Mouse (Mus musculus): ENCODE measurements around the gene Tuba3b.

Tuba3b gene

DNA sequence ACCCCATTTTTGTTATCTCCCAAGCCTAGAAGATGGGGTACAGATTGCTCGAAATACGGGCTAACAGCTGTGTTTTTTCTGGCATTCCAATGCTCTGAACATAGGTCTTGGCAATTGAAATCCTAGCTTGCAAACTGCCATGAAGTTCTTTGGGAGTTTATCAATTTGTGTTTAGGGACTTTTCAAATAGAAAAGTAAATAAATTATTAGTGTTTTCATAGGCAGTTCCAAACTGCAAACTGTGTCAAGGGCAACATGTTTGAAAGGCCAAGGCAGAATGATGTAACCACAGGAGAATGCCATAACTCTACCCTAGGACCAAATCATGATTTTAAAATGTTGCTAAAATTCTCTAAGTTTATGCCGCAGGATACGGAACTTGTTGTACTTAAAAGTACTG lies 7.8 kb upstream of the Tuba3b start:
- no peak for DNase-seq

DNA sequence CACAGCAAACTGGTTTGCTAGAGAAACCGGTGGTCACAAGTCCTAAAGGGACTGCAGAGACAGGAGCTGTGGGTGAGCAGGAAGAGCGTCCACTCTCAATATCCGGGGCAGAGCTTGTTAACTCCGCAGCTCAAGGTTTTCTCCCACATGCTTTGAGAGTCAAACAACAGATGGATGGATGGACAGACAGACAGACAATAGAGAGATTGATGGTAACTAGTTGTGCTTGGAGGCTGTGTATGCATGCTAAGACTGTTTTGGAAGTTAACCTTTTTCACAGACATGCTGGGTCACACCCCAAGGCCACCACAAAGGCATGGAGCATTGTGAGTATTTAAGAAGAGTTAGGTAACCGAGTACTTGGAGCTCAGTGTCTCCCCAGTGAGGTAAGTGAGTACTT lies 6.9 kb upstream of the Tuba3b start:
- DNase-seq, result no peak

DNA sequence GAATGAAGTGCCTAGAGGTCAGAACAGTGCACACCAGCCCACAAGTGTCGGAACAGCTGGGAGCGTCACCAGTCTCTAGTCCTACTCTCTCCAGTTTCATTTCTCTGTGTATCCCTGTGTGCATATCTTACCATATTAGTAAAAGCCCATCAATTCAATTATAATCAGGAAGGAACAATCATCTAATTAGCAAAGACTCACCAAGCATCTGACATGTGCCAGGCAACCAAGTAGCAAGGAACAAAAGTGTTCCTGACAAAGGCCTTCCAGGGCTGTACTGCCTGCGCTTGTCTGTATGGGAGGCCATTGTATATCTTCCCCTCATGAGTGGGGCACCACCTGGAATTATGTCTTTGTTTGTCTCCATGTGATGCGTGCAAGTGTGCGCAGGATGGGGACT lies 4.7 kb upstream of the Tuba3b start:
- DNase-seq, result no peak

DNA sequence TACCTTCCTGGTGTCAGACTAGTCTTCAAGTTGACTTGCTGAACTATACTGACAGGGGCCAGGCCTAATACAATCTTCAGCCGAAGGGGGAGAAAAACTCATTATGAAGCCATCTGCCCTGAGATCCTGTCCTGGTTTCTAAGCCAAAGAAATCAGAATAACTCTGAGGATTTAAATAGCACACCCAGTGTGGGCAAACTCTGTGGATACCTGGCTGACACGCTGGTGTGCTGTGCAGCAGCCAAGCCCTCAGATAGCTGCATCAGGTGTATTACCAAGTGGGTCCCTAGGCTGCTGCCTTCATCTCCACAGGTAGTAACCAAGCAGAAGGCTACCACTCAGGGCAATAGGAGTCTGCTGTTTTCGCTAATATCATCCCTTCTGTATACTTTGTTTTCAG lies 2.9 kb upstream of the Tuba3b start:
- no peak for DNase-seq

DNA sequence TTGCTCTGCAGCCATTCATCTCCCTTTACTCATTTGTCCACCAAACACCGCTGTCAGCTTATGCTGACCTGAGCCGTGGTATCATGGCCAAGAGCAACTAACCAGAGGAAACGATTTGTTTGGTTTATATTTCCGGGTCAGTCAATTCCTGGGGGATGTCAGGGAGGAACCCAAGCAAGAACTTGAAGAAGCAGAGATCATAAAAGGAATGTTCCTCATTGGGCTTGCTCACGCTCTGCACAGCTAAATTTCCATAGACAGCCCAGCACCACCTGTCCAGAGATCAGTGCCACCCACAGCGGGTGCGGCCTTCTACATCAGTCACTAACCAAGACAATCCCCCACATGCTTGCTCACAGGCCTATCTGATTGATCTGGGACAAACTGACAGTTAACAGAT lies 1.3 kb upstream of the Tuba3b start, which contains the start of gene Lmntd1:
Lmntd1 (minus strand) TSS at position 101 of the 400 bp plus-strand sequence.
- peak; percentile 24 to 33 for DNase-seq

DNA sequence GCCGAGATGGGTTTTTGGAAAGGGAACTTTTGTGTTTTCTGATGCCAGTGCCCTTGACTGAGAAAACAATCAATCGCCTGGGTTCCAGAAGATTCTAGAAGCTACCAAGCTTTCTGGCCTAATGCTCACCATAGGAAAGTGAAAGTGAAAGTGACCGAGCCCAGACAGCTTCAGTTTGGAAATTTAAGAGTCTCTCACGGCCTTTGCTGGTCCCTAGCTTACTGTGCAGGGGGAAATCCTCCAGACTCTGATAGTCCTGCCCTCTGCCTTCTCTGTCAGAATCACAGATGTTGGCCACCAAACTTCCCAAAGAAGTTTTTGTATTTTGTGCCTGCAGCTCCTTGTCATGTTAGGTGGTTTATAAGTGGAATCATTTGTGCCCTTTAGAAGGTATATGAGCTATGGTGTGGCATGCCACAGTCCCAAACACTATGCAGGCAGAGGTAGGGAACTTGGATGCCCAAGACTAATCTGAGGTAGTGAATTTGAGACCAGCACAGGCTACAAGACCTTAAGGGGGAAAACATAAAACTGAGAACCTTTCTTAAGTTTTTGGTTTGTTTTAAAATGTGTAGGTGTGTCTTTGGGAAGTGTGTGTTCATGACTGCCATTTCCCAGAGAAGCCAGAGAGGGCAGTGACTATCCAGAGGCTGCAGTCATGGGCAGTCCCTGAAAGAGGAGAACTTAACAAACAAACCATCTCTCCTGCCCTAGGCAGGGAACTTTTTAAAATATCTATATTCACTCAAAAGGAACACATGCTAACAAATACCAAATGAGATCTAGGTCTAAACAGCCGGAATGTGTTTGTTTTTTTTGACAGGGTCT lies 1.1 kb downstream of the Tuba3b start:
- no peak for DNase-seq

DNA sequence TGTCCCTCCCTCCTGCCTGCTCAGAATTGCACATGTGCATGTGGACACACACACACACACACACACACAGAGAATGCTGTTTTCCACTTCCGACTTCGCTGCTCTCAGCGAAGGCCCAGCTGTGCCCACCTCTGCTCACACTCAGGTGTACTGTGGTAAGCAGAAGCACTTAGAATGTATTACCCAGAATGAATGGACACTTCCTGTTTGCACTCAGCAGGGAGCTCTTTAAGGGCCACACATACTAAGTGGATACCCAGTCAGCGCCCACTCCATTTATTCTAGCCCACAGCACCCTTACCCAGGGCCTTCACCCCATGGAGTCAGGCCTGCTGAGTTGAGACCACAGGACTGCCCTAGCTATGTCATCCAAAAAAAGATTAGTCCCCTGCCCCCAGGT lies 7.6 kb downstream of the Tuba3b start:
- DNase-seq, result no peak

DNA sequence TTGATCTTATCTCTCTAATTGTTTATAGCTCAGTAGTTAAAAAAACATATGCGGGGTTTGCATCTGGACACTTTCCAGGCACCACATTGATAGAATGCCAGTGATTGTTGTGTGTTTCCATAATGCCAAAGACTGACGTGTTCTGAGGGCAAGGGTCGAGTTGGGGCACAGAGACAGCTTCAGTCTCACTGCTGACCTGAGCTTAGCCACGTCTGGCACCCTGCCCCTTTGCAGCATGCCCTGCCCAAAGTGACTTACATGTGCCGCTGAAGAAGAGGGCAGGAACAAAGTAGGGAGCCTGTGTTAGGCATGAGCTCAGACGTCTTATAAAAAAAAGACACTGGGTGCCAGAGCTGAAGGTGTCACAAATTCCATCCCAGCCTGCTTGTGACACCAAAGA lies 14.7 kb downstream of the Tuba3b start:
- DNase-seq, result peak in 1 of 2 experiments; percentile 24

DNA sequence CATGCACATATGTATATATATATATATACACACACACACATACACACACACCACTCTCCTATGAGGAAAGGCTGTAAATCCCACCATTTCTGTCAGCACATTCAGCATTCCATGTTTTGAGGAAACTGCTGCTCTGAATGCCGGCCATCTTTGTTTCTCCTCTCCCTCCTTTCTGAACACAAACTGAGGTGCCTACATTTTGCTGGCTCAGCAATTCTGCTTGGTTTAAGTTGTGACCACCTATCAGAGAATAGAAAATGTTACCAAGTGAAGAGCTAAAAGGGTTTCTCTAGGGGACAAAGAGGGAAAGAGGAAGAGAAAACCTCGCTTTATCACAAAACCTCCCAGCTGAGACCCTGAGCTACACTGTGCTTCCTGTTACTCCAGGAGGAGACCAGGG lies 18.9 kb downstream of the Tuba3b start:
- no peak for DNase-seq

DNA sequence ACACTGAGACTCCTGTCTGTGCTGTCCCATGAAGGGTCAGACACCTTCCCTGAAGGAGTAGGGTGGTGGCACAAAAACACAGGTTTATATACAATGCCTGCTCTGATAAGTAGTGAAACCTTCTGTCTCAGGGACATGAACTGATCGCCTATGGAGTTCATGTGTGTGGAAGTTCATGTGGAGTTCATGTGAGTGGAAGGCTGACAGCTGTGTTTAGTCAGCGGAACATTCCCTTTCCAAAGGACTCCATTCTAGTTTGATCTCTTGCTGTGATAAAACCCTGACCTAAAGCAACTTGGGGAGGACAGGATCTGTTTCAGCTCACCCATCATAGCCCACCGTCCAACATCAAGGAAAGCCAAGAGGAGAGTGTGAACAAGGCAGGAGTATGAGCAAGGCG lies 21.1 kb downstream of the Tuba3b start:
- DNase-seq, result peak in 1 of 2 experiments; percentile 22

DNA sequence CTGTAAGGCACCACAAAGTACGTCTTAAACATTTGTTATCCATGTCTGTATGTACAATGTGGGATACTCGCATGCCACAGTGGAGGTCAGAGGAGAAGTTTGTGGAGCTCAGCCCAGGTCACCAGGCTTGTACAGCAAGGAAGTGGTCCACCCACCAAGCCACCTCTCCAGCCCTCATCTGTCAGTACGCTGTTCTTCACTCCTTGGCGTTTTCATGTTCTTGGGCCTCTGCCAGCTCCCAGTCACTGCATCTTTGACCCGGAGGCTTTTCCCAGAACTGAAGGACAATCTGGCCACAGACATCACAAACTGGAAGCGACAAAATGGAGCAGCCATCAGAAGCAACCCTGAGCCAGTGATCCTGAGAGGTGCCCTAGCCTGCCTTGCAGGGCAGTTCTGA lies 22.7 kb downstream of the Tuba3b start:
- DNase-seq, result peak; percentile 75 to 83

DNA sequence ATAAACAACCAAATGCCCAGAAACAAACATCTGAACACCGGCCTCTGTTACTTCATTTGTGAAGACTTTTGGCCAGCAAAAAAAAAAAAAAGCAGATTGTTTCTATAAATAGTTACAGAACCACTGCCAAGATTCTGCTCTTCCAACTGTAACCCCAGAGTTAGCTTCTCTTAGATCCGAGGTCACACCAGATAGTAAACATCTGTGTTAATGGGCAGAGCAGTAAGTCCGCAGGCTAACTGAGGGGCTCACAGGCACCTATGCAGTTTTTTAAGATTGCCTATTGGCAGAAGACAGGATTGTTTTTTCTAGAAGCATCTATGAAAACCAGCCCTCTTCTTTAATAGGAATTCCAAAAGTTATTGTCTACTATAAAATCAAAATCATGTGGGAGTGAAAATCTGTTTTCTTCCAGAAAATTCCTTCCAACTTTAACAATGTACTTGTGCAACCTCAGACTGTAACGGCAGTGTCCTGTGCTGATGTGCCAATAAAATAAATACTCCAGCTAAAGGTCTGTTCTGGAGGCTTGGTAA lies 25.5 kb downstream of the Tuba3b start:
- DNase-seq, result peak in 1 of 2 experiments; percentile 17

DNA sequence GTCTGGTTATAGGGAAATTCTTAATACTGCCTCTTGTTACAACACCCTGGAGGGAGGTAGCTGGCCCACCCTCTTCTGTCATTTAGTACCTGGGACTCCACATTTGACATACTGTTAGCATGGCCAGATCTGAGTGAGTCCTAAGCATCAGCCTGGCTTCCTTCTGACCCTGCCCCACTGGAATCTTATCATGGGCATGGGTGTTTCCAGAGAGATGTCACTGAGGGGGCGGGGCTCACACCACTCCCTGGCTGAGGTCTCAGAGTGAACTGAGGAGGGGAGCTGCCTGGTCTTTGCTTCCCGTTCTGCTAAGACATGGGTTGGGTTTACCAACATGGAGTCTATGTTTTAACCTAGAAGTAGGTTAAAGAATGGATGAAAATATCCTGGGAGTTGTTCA lies 36.4 kb downstream of the Tuba3b start:
- DNase-seq, result no peak

DNA sequence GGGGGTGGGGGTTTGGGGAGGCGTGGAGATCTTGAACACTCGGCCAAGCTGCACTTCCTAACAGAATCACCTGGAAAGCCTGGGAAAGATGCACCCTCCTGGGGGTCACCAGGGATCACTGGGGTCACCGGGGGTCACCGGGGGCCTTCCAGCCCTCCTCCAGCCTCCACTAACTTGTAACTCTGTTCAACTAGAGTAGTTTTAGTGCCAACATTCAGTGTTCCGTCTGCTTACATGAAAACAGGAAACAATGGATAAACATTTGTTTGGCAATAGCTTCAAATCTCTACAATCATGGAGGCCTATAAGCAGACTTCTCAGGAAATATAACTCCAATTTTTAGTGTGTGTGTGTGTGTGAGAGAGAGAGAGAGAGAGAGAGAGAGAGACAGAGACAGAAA lies 37.4 kb downstream of the Tuba3b start:
- DNase-seq, result no peak

DNA sequence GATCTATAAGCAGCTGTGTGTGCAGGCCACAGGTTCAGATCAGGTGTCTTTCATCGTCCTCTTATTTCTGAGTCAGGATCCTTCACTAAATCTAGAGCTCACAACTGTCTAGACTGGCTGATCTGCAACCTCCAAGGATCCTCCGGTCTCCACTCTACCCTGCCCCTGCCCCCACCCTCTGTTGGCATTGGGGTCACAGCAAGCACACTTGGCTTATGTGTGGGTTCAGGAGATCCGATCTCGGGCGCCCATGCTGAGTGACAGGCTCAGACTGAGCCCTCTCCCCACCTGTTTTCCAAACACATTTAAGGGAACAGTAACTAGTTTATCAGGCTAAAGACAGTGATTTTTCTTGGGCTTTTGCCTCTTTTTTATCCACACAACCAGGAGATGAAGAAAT lies 38.1 kb downstream of the Tuba3b start:
- DNase-seq, result no peak

DNA sequence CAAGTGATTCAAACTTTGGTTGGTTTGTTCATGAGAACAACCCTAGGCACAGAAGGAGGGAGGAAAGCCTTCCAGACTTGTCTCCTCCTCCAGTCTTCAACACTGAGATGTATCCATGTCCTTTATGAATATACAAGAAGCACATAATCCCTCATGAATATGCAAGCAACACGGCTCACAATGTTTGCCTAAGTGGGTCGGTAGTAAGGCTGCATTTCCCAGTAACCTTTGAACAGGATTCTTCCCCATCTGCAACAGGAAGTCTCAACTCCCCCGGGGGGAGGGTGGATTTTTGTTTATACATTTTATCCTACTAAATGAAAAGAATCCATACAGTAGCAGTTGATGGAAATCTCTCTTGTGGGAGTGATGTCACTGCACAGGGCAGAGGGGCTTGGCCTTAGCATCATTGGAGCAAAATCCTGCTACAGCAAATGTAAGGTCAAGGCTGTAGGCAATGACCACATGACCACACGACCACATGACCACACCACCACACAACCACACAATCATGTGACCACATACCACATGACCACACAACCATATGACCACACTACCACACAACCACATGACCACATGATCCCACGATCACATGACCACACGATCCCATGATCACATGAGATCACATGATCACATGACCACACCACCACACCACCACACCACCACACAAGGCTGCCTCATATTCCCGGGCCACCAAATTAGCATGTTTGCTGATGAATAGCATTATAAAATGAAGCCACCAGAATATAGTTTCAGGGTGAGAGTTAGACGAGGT lies 38.7 kb downstream of the Tuba3b start:
- no peak for DNase-seq

DNA sequence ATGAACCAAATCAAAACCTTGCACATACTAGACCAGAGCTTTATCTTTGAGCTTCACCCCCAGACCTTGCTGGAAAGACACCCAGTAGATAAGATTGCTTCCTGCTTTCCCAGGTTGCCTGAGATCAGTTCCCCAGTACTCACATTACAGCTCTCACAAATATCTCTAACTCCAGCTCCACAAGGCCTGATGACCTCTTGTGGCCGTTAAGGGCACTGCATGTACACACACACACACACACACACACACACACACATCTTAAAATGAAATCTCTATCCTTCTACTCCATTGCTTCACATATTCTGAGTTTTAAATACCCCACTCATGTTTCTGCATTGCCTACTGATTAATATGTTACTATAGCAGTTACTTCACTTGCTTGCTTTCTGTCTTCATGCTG lies 40.1 kb downstream of the Tuba3b start:
- DNase-seq, result no peak

DNA sequence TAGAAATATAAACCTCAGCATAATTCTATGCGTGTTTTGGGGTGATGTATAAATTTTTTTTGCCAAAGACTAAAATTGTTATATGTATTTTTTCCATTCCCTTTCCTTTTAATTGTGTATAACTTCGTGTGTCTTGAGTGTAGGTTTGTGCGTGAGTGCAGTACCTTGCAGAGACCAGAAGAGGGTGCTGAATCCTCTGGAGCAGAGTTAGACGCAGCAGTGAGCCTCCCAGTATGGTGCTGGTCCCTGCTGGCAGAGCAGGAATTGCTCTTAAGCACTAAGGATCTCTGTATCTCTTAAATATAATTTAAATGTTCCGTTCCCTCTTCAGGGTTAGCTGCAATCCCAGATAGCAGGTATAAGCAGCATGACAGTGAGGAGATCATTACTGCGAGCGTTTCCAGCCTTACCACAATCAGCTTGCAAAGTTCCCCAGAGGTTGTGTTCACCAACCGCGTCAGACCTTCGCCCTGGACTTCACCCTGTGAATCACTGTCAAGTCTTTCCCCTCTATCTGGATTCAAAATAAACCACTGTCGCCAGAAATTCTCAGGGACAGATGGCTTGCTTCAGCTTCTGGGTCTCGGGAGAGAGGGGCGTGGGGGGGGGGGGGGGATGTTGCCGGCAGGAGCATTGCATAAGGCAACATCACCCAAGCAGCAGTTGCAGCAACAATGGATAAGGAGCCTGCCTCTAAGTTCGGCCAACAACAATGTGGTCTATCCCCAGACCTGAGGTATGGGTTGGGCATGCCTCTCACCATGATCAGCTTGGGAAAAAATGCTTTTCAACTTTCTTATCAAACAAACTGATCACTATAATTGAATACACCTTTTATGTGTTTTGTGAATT lies 41.4 kb downstream of the Tuba3b start:
- peak; percentile 25 to 48 for DNase-seq

DNA sequence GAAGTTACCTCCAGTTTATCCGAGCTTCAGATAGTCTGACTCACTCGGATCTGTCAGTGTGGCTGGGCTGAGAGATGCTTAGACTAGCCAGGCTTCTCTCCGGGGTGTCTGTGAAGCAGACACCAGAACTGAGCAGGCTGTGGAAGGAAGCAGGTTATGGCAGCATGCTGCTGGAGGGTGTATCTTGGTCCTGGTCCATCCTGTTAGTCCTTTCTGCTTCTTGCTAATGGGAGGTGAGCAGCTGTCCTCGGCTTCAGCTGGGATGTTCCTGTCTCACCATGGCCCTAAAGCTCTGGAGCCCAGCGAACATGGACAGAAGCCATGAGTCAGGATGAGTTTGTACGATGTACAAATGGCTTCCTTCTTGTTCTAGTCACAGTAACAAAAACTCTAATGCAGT lies 43.6 kb downstream of the Tuba3b start:
- no peak for DNase-seq

DNA sequence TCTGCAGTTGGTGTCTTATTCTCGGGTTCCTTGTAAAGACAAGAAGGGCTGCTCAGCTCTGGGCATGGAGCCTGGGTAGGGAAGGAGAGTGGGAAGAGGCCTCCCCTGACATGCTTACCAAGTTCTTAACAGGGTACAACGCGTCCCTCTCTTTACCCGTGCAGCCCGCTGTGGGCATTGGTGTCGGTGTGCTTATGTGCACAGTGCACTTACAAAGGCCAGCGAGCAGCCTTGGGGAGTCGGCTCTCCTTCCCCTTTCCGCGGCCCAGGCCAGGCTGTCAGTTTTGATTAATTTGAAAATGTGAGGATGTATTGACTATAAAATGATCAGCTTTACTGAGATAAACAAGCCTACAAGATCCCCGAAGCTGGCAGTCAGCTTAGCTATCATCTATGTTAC lies 45.4 kb downstream of the Tuba3b start:
- no peak for DNase-seq

DNA sequence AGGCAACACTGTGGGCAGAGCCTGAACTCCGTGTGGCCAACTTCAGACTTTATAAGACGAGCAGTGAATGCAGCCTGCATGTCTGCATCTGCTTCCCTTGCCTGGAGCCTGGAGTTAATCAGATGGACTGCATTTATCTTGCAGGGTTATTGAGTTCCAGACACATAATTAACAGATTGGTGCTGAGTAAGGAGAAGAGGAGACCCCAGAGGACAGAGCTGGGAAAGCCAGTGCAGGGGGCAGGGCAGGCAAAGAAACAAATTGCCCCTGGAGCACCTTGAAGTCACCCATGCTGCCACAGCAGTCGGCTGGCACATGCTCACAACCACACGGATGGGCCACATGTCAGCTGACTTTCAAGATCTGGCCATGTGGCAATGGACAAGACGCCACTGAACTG lies 48.7 kb downstream of the Tuba3b start:
- no peak for DNase-seq

DNA sequence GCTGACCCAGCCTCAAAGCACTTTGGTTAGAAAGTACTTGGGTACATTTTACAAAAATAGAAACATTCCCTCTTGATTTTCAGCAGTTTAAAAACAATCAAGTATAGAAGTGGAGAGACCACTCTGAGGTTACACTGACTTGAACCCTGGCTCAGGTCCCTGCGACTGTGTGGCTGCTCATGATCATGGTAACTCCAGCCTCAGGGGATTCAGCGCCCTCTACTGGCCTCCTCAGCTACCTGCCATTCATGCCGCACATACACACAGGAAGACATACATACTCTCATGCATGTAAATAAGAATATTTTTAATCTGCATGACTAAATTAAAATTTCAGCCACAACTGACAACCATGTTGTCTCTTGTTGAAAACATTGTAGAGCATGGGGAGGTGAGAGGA lies 50.2 kb downstream of the Tuba3b start:
- no peak for DNase-seq

DNA sequence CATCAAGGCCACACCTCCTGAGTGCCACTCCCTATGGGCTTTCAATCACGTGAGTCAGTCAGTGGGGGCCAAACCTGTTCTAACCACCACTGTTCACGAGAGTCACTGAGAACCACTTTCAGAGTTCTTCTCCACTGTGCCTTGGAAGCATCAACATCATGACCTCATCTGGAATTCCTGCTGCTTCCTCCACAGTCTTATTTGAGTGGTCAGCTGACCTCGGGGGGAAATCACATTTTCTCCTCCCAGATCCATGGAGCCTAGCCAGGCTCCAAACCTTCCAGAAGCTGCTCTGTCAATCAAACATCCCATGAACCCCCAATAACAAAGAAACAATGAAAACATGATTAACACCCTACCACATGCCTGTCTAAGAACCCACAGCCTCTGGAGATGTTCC lies 52.1 kb downstream of the Tuba3b start:
- DNase-seq, result peak in 1 of 2 experiments; percentile 14
